ENCODE assay signal across 11 mouse cellular contexts in genomic region chr8:106054190-106054811, GRCm38 (mm10). TPM values are rescaled to one million over a fixed set of nuclear protein-coding genes. Genes with fewer than 3 reads are reported as not detected.
DNase-seq lines count a peak whose midpoint lies in the region; ATAC-seq lines count a peak whose summit lies in the region.
"Had no signal": no experiment of that assay in that cellular context is flagged by ENCODE, and none has a peak within 500 bp of the region (broad histone marks: within the 10 kb centered on the region; RNA-seq: fewer than 3 reads in every experiment).

No protein-coding gene starts in this region.

- peaks cover 9% of the 10 kb centered on the region for H3K4me1 ChIP-seq in brown adipose tissue, adult 24 weeks (ENCODE audit: control insufficient read depth, insufficient read depth, insufficient read length, low read length)
- H3K4me1 ChIP-seq in stomach, embryonic 15.5 days, result peaks cover 16% of the 10 kb centered on the region

- DNase-seq in gastrocnemius, postnatal 14 days, result peak; percentile 35
- no peak for DNase-seq in gastrocnemius, postnatal 4 days (ENCODE audit: low spot score in 2 of 2)
- DNase-seq in kidney, postnatal 4 days, result peak; percentile 35 to 66
- no peak for DNase-seq in left cerebral cortex, adult 8-10 months (ENCODE audit: low spot score in 2 of 2)
- DNase-seq in cerebellum, adult 18-20 months, result no peak
- DNase-seq in layer of hippocampus, postnatal 10 days (ENCODE audit: low spot score in 2 of 2), result no peak

- no peak overlapping the region for H3K4me2 ChIP-seq in stomach, embryonic 15.5 days
- H3K4me2 ChIP-seq: limb, embryonic 13.5 days had no signal

- H3K9me3 ChIP-seq in stomach, embryonic 15.5 days, result no peaks in the 10 kb centered on the region
- H3K9me3 ChIP-seq: limb, embryonic 13.5 days had no signal

- ATAC-seq in stomach, embryonic 15.5 days (ENCODE audit: insufficient read depth, low FRiP score, low read depth), result no peak

- H3K36me3 ChIP-seq in stomach, embryonic 15.5 days, result 0 out of 2 replicates have a peak, but pooled peaks cover 10% of the 10 kb centered on the region

- H3K27me3 ChIP-seq in stomach, embryonic 15.5 days (replicated peaks), result no peaks in the 10 kb centered on the region
- H3K27me3 ChIP-seq: limb, embryonic 13.5 days had no signal

- H3K9ac ChIP-seq in stomach, embryonic 15.5 days, result no peak overlapping the region
- H3K9ac ChIP-seq: limb, embryonic 13.5 days had no signal

- intact Hi-C loops in gastrocnemius, postnatal 14 days (cut with DNase I; ENCODE audit: low total_unique reads), result no loop called here

- 39% methylated on average over 6 of the region's 6 CpGs for WGBS in stomach, embryonic 15.5 days

- H3K27ac ChIP-seq in brown adipose tissue, adult 24 weeks (replicated peaks; ENCODE audit: low read depth, low read length), result peak overlapping the region; percentile 46
- peak overlapping the region; percentile 57; the same call in 1 of the 2 replicates for H3K27ac ChIP-seq in stomach, embryonic 15.5 days
- H3K27ac ChIP-seq: limb, embryonic 13.5 days had no signal

- no peak overlapping the region for H3K4me3 ChIP-seq in brown adipose tissue, adult 24 weeks (ENCODE audit: insufficient read depth, low read depth, low read length)
- no peak overlapping the region for H3K4me3 ChIP-seq in stomach, embryonic 15.5 days (replicated peaks)
- H3K4me3 ChIP-seq: limb, embryonic 13.5 days had no signal

RNA-seq across cellular contexts. Expression of gene Nfatc3, which starts 4.3 kb away (rescaled TPM):
- total RNA-seq in gastrocnemius, postnatal 14 days (2021), result 10 to 100 TPM; 18.4 to 22.0 TPM
- total RNA-seq in gastrocnemius, postnatal 4 days (2021), result 10 to 100 TPM; 37.1 to 40.6 TPM
- polyA plus RNA-seq in brown adipose tissue, adult 24 weeks (2012; ENCODE audit: insufficient read depth, insufficient read length, missing spikeins), result 17.4 and 28.2 TPM in 2 replicates
- 7.8 TPM in 2 replicates for polyA plus RNA-seq in stomach, embryonic 15.5 days (2015; fragmentation: Nextera tagmentation; extraction: Ambion mirVana)
- total RNA-seq in left cerebral cortex, adult 8-10 months (2022), result 10 to 100 TPM; 12.9 to 15.5 (median 14.7) TPM
- total RNA-seq in layer of hippocampus, postnatal 10 days (2021), result 1 to 10 TPM; 9.9 TPM

RNA-seq across cellular contexts. Expression of gene Ddx28, which starts 42.6 kb away (rescaled TPM):
- total RNA-seq in gastrocnemius, postnatal 14 days (2021), result 1 to 10 TPM; 9.5 to 9.7 TPM
- total RNA-seq in gastrocnemius, postnatal 4 days (2021), result 10 to 100 TPM; 10.8 to 11.7 TPM
- 7.1 TPM in 2 replicates for polyA plus RNA-seq in brown adipose tissue, adult 24 weeks (2012; ENCODE audit: insufficient read depth, insufficient read length, missing spikeins)
- polyA plus RNA-seq in stomach, embryonic 15.5 days (2015; fragmentation: Nextera tagmentation; extraction: Ambion mirVana), result 14.9 and 15.3 TPM in 2 replicates
- total RNA-seq in left cerebral cortex, adult 8-10 months (2022), result 10 to 100 TPM; 13.9 to 16.8 (median 14.8) TPM
- 10 to 100 TPM; 12.7 to 14.7 TPM for total RNA-seq in layer of hippocampus, postnatal 10 days (2021)

RNA-seq across cellular contexts. Expression of gene Dpep2nb, which starts 48.5 kb away (rescaled TPM):
- total RNA-seq in gastrocnemius, postnatal 14 days (2021), result not detected
- total RNA-seq in gastrocnemius, postnatal 4 days (2021), result not detected
- polyA plus RNA-seq in brown adipose tissue, adult 24 weeks (2012; ENCODE audit: insufficient read depth, insufficient read length, missing spikeins), result not detected in 2 replicates
- not detected in 2 replicates for polyA plus RNA-seq in stomach, embryonic 15.5 days (2015; fragmentation: Nextera tagmentation; extraction: Ambion mirVana)
- total RNA-seq in left cerebral cortex, adult 8-10 months (2022), result under 1 TPM in 1 of 4 experiments, not detected in 3; 0.57 TPM
- not detected for total RNA-seq in layer of hippocampus, postnatal 10 days (2021)
- total RNA-seq: MEL had no signal
- polyA plus RNA-seq: embryonic facial prominence, embryonic 14.5 days; limb, embryonic 13.5 days had no signal

Comparison
In these comparisons a context has a peak if more than half of its experiments do, and no peak if none do; other contexts are left out.
1. DNase-seq: peak in gastrocnemius, postnatal 14 days (single experiment) and kidney, postnatal 4 days (2 of 2); none in gastrocnemius, postnatal 4 days (0 of 2), left cerebral cortex, adult 8-10 months (0 of 2), cerebellum, adult 18-20 months (0 of 2) and layer of hippocampus, postnatal 10 days (0 of 2).